Mouse (Mus musculus): Measurements from ENCODE around the gene Ppp3ca.

- TF ChIP-seq POLR2A (IDR thresholded peaks at IDR 0.05; ENCODE audit: borderline replicate concordance, low read depth, low read length) (no peak), CTCF (IDR thresholded peaks at IDR 0.05; ENCODE audit: low read depth, low read length) (no peak)
Measured at GRCm38 (mm10) chr3:136802595-136802994, 132.7 kb downstream of the Ppp3ca start.

Measured in bone marrow macrophage, adult 2 months (primary cell).